Mouse (Mus musculus) heart, postnatal 0 days (tissue): ENCODE results near the gene Col8a1. TPM values are rescaled to one million over a fixed set of nuclear protein-coding genes. Genes with fewer than 3 reads are reported as not detected.

ENCODE experiments used
- ATAC-seq: fragments of 200-750 bp; cut with Nextera tagmentation; 2 replicates; pipeline ENCODE4 v1.8.0; 2017; ENCODE audit warnings: low read depth, moderate number of reproducible peaks, moderate library complexity; ENCODE audit not compliant: insufficient read depth
- DNase-seq: peaks from one replicate; pipeline ENCODE4 v3.0.0-alpha.2; 2016; ENCODE audit warnings: low spot score
- H3K27ac ChIP-seq: fragments of 300-500 bp; sonication (generic); 2 replicates; pipeline ENCODE4 v1.5.1; 2014; ENCODE audit warnings: low read depth, mild to moderate bottlenecking
- H3K27me3 ChIP-seq: fragments of 300-500 bp; sonication (generic); 2 replicates; pipeline ENCODE4 v1.6.1; 2014; ENCODE audit warnings: low read length, mixed read lengths; ENCODE audit not compliant: control insufficient read depth, insufficient read depth
- H3K36me3 ChIP-seq: fragments of 300-500 bp; sonication (generic); replicated peaks from 2 replicates; pipeline ENCODE4 v1.6.1; 2014; ENCODE audit warnings: low read length, mixed read lengths; ENCODE audit not compliant: control insufficient read depth, insufficient read depth
- H3K4me1 ChIP-seq: fragments of 300-500 bp; sonication (generic); 2 replicates; pipeline ENCODE4 v1.6.1; 2014; ENCODE audit warnings: antibody characterized with exemption; ENCODE audit not compliant: control insufficient read depth, insufficient read depth
- H3K4me2 ChIP-seq: fragments of 300-500 bp; sonication (generic); 2 replicates; pipeline ENCODE4 v1.6.1; 2014; ENCODE audit warnings: low read depth, mild to moderate bottlenecking, low read length, moderate library complexity
- H3K4me3 ChIP-seq: fragments of 300-500 bp; sonication (generic); 2 replicates; pipeline ENCODE4 v1.5.1; 2014; ENCODE audit warnings: low read depth, low read length
- H3K9ac ChIP-seq: fragments of 300-500 bp; sonication (generic); replicated peaks from 2 replicates; pipeline ENCODE4 v1.6.1; 2014; ENCODE audit warnings: low read depth, low read length, mixed read lengths
- H3K9me3 ChIP-seq: fragments of 300-500 bp; sonication (generic); replicated peaks from 2 replicates; pipeline ENCODE4 v1.6.1; 2016; ENCODE audit warnings: low read length; ENCODE audit not compliant: control insufficient read depth
- CTCF ChIP-seq: IDR thresholded peaks from 2 replicates; pipeline ENCODE4 v1.5.1; 2016; ENCODE audit warnings: antibody characterized with exemption, control low read depth, low read depth
- EP300 ChIP-seq: IDR thresholded peaks from 2 replicates; pipeline ENCODE4 v1.6.1; 2016; ENCODE audit warnings: antibody characterized with exemption, low read depth
- WGBS: fragments of 180-500 bp; shearing (Covaris S2); extraction: QIAGEN DNeasy Blood & Tissue Kit; methylation state at CpG from one replicate; pipeline ENCODE4 v1.1.7; 2014; 5-methylcytosine and 5-hydroxymethylcytosine counted together
- polyA plus RNA-seq: library from polyadenylated mRNA; unstranded; fragments of >200 nt; fragmentation: Nextera tagmentation; extraction: Ambion mirVana; gene quantifications from 2 replicates; pipeline ENCODE4 v1.2.1, GENCODE M21; 2015
- total RNA-seq: library from RNA; depleted of rRNA; stranded (reverse); fragments of >200 nt; gene quantifications from 2 replicates; pipeline ENCODE4 v1.2.3, GENCODE M21; 2014; ENCODE audit warnings: low replicate concordance

The Col8a1 gene
- total and polyA plus RNA-seq, 2 experiments from 2014 or later, result 1.4 to 2.7 TPM

DNA sequence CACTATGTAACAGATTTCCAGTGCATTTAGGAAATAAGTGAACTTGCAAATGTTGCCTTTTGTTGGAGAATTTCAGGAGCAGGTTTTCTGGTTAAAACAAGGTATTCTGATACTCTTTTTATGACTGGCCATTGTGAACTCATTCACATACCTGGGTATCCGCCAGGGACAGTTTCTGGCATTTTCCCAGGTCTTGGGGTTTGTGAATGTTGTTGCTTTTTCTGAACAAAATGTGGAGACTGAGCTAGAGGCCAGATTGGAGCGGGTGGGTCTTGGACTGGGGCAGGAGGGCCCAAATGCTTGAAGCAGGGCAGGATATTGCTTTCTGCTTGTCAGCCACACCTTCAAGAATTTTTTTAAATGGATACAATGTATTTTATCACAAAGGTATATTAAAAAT lies 35.6 kb downstream of the Col8a1 start:
- WGBS, result 59% methylated on average over 2 of the region's 2 CpGs
- Histone ChIP-seq H3K27ac (no peak overlapping the region), H3K4me3 (no peak overlapping the region), H3K9me3 (no peaks in the 10 kb centered on the region), H3K4me2 (no peak overlapping the region), H3K36me3 (no peaks in the 10 kb centered on the region), H3K27me3 (no peaks in the 10 kb centered on the region), H3K4me1 (no peaks in the 10 kb centered on the region), H3K9ac (no peak overlapping the region)
- DNase-seq, result no peak
- TF ChIP-seq CTCF, result no peak
- TF ChIP-seq EP300, result no peak
- no peak for ATAC-seq

DNA sequence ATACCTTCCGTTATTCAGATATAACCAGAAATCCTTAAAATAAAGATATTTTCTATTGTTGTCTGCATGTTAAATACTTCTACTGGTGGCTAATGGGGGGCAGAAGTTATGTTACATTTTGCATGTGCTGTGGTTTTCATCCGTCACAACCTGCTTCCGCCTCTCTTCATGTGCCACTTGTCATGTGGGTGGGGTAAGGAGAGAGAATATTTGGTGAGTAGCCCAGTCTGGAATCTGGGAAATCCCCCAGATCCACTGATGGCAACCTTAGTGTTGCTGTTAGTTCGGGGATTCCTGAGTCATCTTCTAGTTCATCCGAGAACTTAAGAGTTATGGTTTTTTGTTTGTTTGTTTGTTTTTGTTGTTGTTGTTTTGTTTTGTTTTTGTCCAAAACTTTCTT lies 55.8 kb downstream of the Col8a1 start:
- Histone ChIP-seq H3K27ac (no peak overlapping the region), H3K4me1 (no peaks in the 10 kb centered on the region), H3K9me3 (no peaks in the 10 kb centered on the region), H3K27me3 (no peaks in the 10 kb centered on the region), H3K9ac (no peak overlapping the region), H3K36me3 (no peaks in the 10 kb centered on the region), H3K4me2 (no peak overlapping the region), H3K4me3 (no peak overlapping the region)
- TF ChIP-seq EP300, result no peak
- TF ChIP-seq CTCF, result no peak
- WGBS, result 74% methylated on average over 5 of the region's 5 CpGs
- ATAC-seq (no peak), DNase-seq (no peak)

DNA sequence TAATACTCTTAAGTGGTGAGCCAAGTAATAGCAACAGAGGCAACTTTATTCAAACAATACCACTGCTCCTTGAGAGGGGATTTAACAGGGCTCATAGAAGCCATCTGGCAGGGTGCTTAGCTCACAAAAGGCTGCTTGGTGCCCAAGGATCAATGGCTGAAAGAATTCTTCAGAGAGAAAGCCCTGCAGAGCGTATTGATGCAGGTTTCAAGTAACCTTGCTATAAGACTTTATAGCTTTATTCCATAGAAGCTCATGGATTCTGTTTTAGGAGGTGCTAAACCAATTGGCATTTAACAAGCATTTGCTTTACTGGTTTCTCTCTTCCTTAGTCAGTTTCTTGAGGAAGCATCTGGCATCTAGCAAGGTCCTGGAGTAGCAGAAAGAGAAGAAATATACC lies 59.8 kb downstream of the Col8a1 start:
- peaks cover 3% of the 10 kb centered on the region; the same call in 1 of the 2 replicates for H3K4me1 ChIP-seq
- no peak for TF ChIP-seq EP300
- TF ChIP-seq CTCF, result no peak
- ATAC-seq, result no peak

DNA sequence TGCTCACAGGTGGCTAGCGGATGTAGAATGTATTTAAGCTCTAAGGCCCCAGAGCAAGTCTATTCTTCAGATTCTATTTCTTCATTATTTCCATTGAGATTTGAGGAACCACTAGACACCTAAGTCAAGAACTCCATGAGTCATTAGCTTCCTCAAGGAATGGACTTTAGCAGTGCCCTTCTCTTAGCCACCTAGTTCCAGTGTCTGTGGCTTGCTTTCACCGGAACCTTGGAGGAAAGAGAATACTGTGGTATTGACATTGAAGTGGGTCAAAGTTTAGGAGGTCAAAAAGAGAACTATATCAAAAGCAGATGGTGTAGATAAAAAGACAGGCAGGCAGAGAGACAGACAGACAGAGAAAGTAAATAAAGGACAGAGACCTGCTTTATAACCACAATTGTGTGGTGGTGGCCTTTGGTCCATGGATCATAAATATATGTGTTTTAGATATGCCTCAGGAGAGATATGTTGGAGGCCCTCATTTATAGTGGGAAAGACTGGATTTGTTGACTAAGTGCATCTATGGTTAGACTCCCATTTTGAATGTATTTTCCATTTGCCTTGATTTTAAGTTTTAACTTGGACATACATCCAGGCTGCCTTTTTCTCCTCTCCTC lies 60.5 kb downstream of the Col8a1 start:
- no peaks in the 10 kb centered on the region for H3K9me3 ChIP-seq
- ATAC-seq (no peak), DNase-seq (no peak)
- no peak overlapping the region for H3K4me3 ChIP-seq
- no peak overlapping the region for H3K9ac ChIP-seq
- 78% methylated on average over 2 of the region's 2 CpGs for WGBS
- no peak overlapping the region for H3K27ac ChIP-seq
- no peak for TF ChIP-seq CTCF
- TF ChIP-seq EP300, result no peak
- no peaks in the 10 kb centered on the region for H3K36me3 ChIP-seq
- no peaks in the 10 kb centered on the region for H3K27me3 ChIP-seq
- no peak overlapping the region for H3K4me2 ChIP-seq
- H3K4me1 ChIP-seq, result peaks cover 3% of the 10 kb centered on the region; the same call in 1 of the 2 replicates

More for the DNA sequence above, 59.8 kb downstream of the Col8a1 start:
- no peak overlapping the region for H3K9ac ChIP-seq
- H3K27me3 ChIP-seq, result no peaks in the 10 kb centered on the region
- no peaks in the 10 kb centered on the region for H3K9me3 ChIP-seq
- no peaks in the 10 kb centered on the region for H3K36me3 ChIP-seq
- H3K4me3 ChIP-seq, result no peak overlapping the region
- H3K4me2 ChIP-seq, result no peak overlapping the region
- WGBS, result 92% methylated on average over 1 of the region's 1 CpGs
- no peak for DNase-seq
- no peak overlapping the region for H3K27ac ChIP-seq

- Histone ChIP-seq H3K9ac (no peak overlapping the region), H3K9me3 (no peaks in the 10 kb centered on the region), H3K4me1 (peaks cover 3% of the 10 kb centered on the region; the same call in 1 of the 2 replicates), H3K27ac (no peak overlapping the region), H3K27me3 (no peaks in the 10 kb centered on the region), H3K4me2 (no peak overlapping the region), H3K4me3 (no peak overlapping the region), H3K36me3 (no peaks in the 10 kb centered on the region)
- no peak for TF ChIP-seq EP300
- no peak for TF ChIP-seq CTCF
- 64% methylated on average over 5 of the region's 5 CpGs for WGBS
- ATAC-seq, result no peak
- no peak for DNase-seq
Measured at GRCm38 (mm10) chr16:57685790-57686399, 68.6 kb downstream of the Col8a1 start.
